Mouse (Mus musculus) neural tube, embryonic 14.5 days (tissue): ENCODE measurements around the gene Bcl2l14. TPM values are rescaled to one million over a fixed set of nuclear protein-coding genes. Genes with fewer than 3 reads are reported as not detected.
A peak's percentile ranks its signal among the peaks of the same experiment; 100 is the strongest.

Experiments
- ATAC-seq: fragments of 200-750 bp; cut with Nextera tagmentation; 2 replicates; pipeline ENCODE4 v1.8.0; 2017; ENCODE audit warnings: low read depth, mild to moderate bottlenecking, moderate TSS enrichment, moderate library complexity
- H3K27ac ChIP-seq: fragments of 300-500 bp; sonication (generic); 2 replicates; pipeline ENCODE4 v1.5.1; 2014; ENCODE audit warnings: low read depth, mild to moderate bottlenecking, control low read depth, low read length, moderate library complexity, mixed read lengths
- H3K27me3 ChIP-seq: fragments of 300-500 bp; sonication (generic); 2 replicates; pipeline ENCODE4 v1.6.1; 2014; ENCODE audit warnings: low read length; ENCODE audit not compliant: control insufficient read depth, insufficient read depth
- H3K36me3 ChIP-seq: fragments of 300-500 bp; sonication (generic); 2 replicates; pipeline ENCODE4 v1.6.1; 2014; ENCODE audit warnings: low read length, mixed read lengths; ENCODE audit not compliant: control insufficient read depth, insufficient read depth
- H3K4me1 ChIP-seq: fragments of 300-500 bp; sonication (generic); 2 replicates; pipeline ENCODE4 v1.6.1; 2014; ENCODE audit warnings: low read length; ENCODE audit not compliant: control insufficient read depth, insufficient read depth
- H3K4me2 ChIP-seq: fragments of 300-500 bp; sonication (generic); 2 replicates; pipeline ENCODE4 v1.6.1; 2014; ENCODE audit warnings: mild to moderate bottlenecking, low read depth, low read length, control low read depth
- H3K4me3 ChIP-seq: fragments of 300-500 bp; sonication (generic); 2 replicates; pipeline ENCODE4 v1.5.1; 2014; ENCODE audit warnings: low read depth, low read length, control low read depth, mixed read lengths
- H3K9ac ChIP-seq: fragments of 300-500 bp; sonication (generic); replicated peaks from 2 replicates; pipeline ENCODE4 v1.6.1; 2014; ENCODE audit warnings: low read depth, mild to moderate bottlenecking, control low read depth, low read length, mixed read lengths
- H3K9me3 ChIP-seq: fragments of 300-500 bp; sonication (generic); 2 replicates; pipeline ENCODE4 v1.6.1; 2016; ENCODE audit warnings: low read length; ENCODE audit not compliant: control insufficient read depth
- WGBS: fragments of 180-500 bp; shearing (Covaris S2); extraction: QIAGEN DNeasy Blood & Tissue Kit; methylation state at CpG from one replicate; pipeline ENCODE4 v1.1.7; 2014; 5-methylcytosine and 5-hydroxymethylcytosine counted together
- polyA plus RNA-seq: library from polyadenylated mRNA; unstranded; fragments of >200 nt; fragmentation: Nextera tagmentation; extraction: Ambion mirVana; gene quantifications from 2 replicates; pipeline ENCODE4 v1.2.1, GENCODE M21; 2014

The Bcl2l14 gene
- polyA plus RNA-seq, 1 experiment from 2014 or later, result 0.09 TPM

DNA sequence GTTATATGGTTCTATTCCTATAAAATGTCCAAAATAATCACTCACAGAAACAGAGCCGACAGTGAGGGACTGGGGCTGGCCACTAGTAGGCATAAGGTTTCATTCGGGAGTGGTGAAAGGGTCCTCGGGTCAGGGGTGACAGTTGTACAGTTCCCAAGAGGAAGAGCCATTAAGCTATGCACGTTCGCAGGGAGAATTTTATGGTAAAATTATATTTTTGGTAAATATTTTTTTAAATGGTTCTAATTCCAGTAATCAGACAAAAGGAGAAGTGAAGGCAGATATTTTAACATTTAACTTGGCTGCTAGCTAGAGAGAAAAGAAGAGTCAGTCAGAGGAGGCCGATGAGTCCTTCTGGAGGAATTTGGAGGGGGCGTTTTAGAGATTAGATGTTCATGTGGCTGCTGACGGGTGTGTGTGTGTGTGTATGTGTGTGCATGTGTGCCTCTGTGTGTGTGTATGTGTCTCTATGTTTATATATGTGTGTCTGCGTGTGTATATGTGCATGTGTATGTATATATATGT, 38.8 kb downstream of the Bcl2l14 start:
- Histone ChIP-seq H3K27me3 (no peaks in the 10 kb centered on the region), H3K4me3 (no peak overlapping the region), H3K9ac (no peak overlapping the region), H3K27ac (no peak overlapping the region), H3K4me1 (peaks cover 3% of the 10 kb centered on the region; the same call in 1 of the 2 replicates), H3K9me3 (no peaks in the 10 kb centered on the region), H3K4me2 (no peak overlapping the region), H3K36me3 (no peaks in the 10 kb centered on the region)
- 84% methylated on average over 9 of the region's 9 CpGs for WGBS
- no peak for ATAC-seq

- H3K27me3 ChIP-seq, result no peaks in the 10 kb centered on the region
- H3K4me3 ChIP-seq, result no peak overlapping the region
- H3K4me1 ChIP-seq, result peaks cover 6% of the 10 kb centered on the region; the same call in 1 of the 2 replicates
- H3K9me3 ChIP-seq, result no peaks in the 10 kb centered on the region
- H3K4me2 ChIP-seq, result no peak overlapping the region
- no peak for ATAC-seq
- no peak overlapping the region for H3K9ac ChIP-seq
- WGBS, result 82% methylated on average over 5 of the region's 5 CpGs
- no peaks in the 10 kb centered on the region for H3K36me3 ChIP-seq
- no peak overlapping the region for H3K27ac ChIP-seq
Observed at GRCm38 (mm10) chr6:134436955-134437354, 40.8 kb downstream of the Bcl2l14 start.

DNA sequence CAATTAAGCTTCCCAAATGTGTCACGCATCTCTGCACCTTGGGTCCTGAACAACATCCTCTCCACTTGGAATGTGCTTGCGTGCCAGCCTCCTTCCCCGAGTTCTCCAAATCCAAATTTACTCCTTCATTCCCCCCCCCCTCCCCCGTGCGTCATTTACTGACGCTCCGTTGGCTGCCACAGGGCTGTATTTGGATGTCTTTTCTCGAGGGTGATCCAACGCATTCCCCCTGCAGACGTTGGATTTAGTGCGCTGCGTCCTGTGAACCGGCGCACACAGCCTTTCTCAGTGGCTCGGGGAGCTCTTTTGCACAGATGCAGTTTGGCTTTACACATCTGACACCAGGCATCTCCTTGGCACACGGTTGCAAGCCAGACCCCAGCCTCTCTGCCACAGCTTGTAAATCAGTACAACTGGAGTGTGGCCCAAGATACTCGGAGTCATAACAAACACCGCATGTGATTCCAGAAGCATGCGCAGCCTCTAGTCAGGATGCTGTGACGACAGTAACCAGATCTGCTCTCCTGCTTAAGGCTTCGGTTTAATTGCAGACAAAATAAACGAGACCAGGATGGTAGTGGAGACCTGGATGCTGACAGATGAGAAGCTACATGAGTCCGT, 43.4 kb downstream of the Bcl2l14 start:
- WGBS, result 5% methylated on average over 23 of the region's 23 CpGs
- peak overlapping the region; percentile 47 for H3K9ac ChIP-seq
- H3K4me2 ChIP-seq, result peak overlapping the region; percentile 51
- H3K9me3 ChIP-seq, result no peaks in the 10 kb centered on the region
- H3K4me1 ChIP-seq, result peaks cover 6% of the 10 kb centered on the region; the same call in 1 of the 2 replicates
- no peaks in the 10 kb centered on the region for H3K36me3 ChIP-seq
- no peaks in the 10 kb centered on the region for H3K27me3 ChIP-seq
- peak; percentile 86 for ATAC-seq
- peak overlapping the region; percentile 74 for H3K27ac ChIP-seq
- peak overlapping the region; percentile 17 for H3K4me3 ChIP-seq

DNA sequence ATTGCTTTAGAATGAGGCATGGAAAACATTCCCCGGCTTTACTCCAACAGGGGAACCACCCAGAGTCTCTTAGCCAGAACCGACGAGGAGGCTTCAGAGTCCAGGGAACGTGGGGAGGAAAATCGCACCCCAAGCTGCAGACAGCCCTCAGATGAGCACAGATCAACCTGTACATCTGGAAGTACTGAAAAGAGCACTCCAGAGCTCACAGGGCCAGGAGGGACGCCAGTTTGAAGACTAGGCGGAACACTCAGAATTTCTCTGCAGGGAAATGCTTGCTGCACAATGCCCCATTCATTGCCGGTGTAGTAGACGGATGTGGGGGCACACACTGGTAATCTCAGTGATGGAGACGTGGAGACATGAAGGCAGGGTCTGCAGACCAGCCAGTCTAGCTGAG, 43.9 kb downstream of the Bcl2l14 start:
- Histone ChIP-seq H3K27ac (peak overlapping the region; percentile 74), H3K27me3 (no peaks in the 10 kb centered on the region), H3K4me3 (0 out of 2 replicates have a peak overlapping the region, but pooled peaks have one; percentile 17), H3K4me2 (peak overlapping the region; percentile 51), H3K9ac (peak overlapping the region; percentile 47), H3K9me3 (no peaks in the 10 kb centered on the region), H3K4me1 (peaks cover 6% of the 10 kb centered on the region; the same call in 1 of the 2 replicates), H3K36me3 (no peaks in the 10 kb centered on the region)
- 23% methylated on average over 10 of the region's 10 CpGs for WGBS
- peak; percentile 20; the same call in 1 of the 2 replicates for ATAC-seq

- H3K9ac ChIP-seq, result no peak overlapping the region
- no peaks in the 10 kb centered on the region for H3K9me3 ChIP-seq
- WGBS, result 92% methylated on average over 3 of the region's 3 CpGs
- H3K27ac ChIP-seq, result no peak overlapping the region
- H3K4me1 ChIP-seq, result peaks cover 6% of the 10 kb centered on the region; the same call in 1 of the 2 replicates
- H3K4me2 ChIP-seq, result no peak overlapping the region
- H3K27me3 ChIP-seq, result no peaks in the 10 kb centered on the region
- no peak for ATAC-seq
- 0 out of 2 replicates have a peak, but pooled peaks cover 4% of the 10 kb centered on the region for H3K36me3 ChIP-seq
- H3K4me3 ChIP-seq, result no peak overlapping the region
Observed at GRCm38 (mm10) chr6:134441716-134442115, 45.6 kb downstream of the Bcl2l14 start.

DNA sequence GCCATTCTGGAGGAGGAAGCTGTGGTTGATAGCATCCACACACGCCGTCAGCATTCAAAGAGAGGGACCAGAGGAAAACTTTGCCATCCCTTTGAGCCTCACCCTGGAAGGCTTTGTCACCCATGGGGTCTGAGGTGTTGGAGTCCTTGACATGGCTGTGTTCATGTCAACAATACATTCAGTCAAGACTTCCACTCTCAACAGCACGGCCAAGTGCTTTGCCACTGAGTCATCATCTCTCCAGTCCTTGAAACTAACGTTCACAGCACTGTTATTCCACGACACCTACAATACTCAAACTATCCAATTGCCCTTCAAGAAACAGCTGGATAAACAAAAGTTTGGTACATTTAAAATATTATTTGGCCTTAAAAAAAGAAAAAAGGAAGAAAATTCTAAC, 46.1 kb downstream of the Bcl2l14 start:
- no peak overlapping the region for H3K9ac ChIP-seq
- WGBS, result 90% methylated on average over 5 of the region's 5 CpGs
- H3K4me3 ChIP-seq, result no peak overlapping the region
- no peaks in the 10 kb centered on the region for H3K27me3 ChIP-seq
- ATAC-seq, result no peak
- peaks cover 6% of the 10 kb centered on the region; the same call in 1 of the 2 replicates for H3K4me1 ChIP-seq
- no peak overlapping the region for H3K27ac ChIP-seq
- no peaks in the 10 kb centered on the region for H3K9me3 ChIP-seq
- H3K36me3 ChIP-seq, result 0 out of 2 replicates have a peak, but pooled peaks cover 4% of the 10 kb centered on the region
- H3K4me2 ChIP-seq, result no peak overlapping the region

DNA sequence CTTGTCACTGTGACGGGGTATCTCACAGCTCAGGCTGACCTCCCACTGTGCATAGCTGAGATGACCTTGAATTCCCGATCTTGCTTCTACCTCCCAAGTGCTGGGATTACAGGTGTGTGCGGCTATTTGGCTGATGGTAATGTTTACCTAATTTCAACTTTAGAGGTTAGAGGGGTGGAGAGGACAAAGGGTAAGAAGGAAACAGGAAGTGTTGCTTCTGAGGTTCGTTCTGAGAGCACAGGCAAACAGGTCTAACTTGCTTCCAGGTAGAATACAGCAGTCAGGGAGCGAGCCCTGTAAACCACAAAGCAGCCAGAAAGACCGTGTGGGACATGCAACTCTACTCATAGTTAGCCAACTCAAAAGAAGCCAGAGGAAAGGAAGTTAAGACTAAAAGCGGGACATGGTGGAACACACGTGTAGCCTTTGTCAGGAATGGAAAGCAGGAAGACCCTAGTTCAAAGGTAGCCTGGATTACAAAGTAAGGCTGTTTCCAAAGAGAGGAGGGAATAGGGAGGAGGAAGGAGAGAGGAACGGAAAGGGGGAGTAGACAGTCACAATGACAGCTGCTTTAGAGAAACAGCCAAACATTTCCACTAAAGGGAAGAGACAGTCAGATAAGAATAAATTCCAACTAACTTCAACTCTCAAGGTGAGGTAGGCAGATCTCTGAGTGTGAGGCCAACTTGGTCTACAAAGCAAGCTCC, 47.2 kb downstream of the Bcl2l14 start:
- Histone ChIP-seq H3K4me1 (peaks cover 6% of the 10 kb centered on the region; the same call in 1 of the 2 replicates), H3K4me2 (no peak overlapping the region), H3K4me3 (no peak overlapping the region), H3K36me3 (0 out of 2 replicates have a peak, but pooled peaks cover 4% of the 10 kb centered on the region), H3K27me3 (no peaks in the 10 kb centered on the region), H3K9ac (no peak overlapping the region), H3K27ac (no peak overlapping the region), H3K9me3 (no peaks in the 10 kb centered on the region)
- WGBS, result 87% methylated on average over 9 of the region's 9 CpGs
- ATAC-seq, result no peak

- Histone ChIP-seq H3K4me1 (peaks cover 6% of the 10 kb centered on the region; the same call in 1 of the 2 replicates), H3K9ac (no peak overlapping the region)
Observed at GRCm38 (mm10) chr6:134443925-134444324, 47.8 kb downstream of the Bcl2l14 start.

GRCm38 (mm10) chr6:134448451-134448850, 52.3 kb downstream of the Bcl2l14 start:
- Histone ChIP-seq H3K36me3 (peaks cover 29% of the 10 kb centered on the region; the same call in 1 of the 2 replicates), H3K4me1 (no peaks in the 10 kb centered on the region), H3K9ac (no peak overlapping the region), H3K27ac (no peak overlapping the region), H3K27me3 (no peaks in the 10 kb centered on the region), H3K4me2 (no peak overlapping the region), H3K9me3 (no peaks in the 10 kb centered on the region), H3K4me3 (no peak overlapping the region)
- 94% methylated on average over 12 of the region's 12 CpGs for WGBS
- ATAC-seq, result no peak

More at GRCm38 (mm10) chr6:134443925-134444324, 47.8 kb downstream of the Bcl2l14 start:
- H3K36me3 ChIP-seq, result 0 out of 2 replicates have a peak, but pooled peaks cover 4% of the 10 kb centered on the region
- no peak overlapping the region for H3K27ac ChIP-seq
- no peak overlapping the region for H3K4me3 ChIP-seq
- no peak for ATAC-seq
- H3K27me3 ChIP-seq, result no peaks in the 10 kb centered on the region
- no peak overlapping the region for H3K4me2 ChIP-seq
- H3K9me3 ChIP-seq, result no peaks in the 10 kb centered on the region
- 82% methylated on average over 5 of the region's 5 CpGs for WGBS
